Mouse (Mus musculus): ENCODE measurements around the gene Ear6.
"Not testable (repeated sequence)": the region's sequence is repeated elsewhere in the genome, so short reads cannot be mapped to it uniquely, and the experiment has no call there.

Ear6 gene

GRCm38 (mm10) chr14:51853399-51853798 lies at the start of gene Ear6:
Gene Ear6 (plus strand): TSS chr14:51853699.
- no peak for DNase-seq (ENCODE audit: low read depth)

DNA sequence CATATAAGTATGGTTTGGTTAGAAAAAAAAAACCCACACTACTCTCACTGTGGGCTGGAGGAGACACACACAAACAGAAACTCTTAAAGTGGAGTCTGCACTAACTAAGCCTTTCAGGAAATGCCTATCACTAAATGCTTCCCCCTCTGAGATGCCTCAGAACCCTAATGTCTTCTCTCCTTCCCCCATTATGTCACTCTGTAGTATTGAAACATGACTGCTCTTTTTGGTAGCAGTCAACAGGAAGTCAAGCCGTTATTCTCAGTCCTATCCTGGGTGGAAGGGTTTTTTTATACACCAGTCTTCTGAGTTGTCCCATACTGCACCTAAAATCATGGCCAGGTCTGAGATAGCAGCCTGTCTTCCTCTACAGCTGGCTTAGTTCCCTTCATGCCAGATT lies 26.9 kb upstream of the Ear6 start:
- no peak for DNase-seq (ENCODE audit: low read depth)

DNA sequence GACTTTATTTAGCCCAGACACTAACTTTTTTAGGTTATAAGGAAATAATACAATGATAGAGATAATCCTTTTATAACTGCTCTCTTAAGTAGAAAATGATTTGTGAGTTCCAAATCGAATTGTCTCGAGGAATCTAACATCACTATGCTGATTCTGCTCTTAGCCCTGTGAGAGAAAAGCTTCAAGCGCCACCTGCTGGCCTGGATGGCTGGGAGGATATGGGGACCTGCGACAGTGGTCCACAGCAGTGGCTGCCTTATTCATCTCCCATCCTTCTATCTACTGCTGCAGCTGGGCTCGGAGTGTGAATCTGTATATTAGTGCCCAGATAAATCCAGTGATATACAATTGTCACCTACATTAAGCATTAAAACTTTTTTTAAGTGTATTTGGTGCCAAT lies 25.7 kb upstream of the Ear6 start:
- DNase-seq (ENCODE audit: low read depth): peak; percentile 6

DNA sequence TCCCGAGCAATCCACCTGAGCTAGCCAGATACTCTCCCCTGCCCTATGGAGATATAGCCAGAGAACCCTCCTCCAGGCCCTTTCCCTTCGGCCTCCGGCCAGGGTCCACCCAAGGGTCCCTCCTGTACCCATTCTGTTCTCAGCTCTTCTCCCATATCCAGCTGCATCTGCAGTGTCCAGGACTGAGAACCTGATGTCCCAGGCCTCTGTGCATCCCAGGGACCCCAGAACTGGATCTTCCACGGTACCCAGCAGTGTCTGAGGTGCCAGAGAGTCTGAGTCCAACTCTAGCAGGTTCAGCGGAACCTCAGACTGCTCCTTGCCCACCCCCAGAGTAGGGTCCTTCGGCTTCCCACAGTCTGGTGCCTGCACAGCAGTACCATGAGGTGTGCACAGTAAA lies 24.3 kb upstream of the Ear6 start:
- DNase-seq (ENCODE audit: low read depth): no peak

DNA sequence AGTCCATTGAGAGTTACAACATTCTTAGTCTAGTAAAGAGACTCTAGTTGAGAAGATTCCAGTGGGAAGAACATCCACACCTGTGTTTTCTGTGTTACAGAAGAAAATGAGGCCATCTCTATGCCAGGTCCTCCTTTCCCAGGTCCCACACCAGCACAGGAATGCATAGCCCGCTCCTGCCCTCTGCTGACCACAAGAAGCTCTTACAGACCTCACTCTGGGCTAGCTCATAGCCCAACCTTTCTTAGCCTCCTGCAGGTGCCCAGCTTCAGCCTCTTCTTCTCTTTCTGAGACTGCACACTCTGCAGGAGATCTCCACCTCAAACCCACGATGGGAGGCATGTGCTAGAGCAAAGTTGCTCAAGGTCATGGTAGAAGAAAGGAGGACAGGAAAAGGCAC lies 15.0 kb upstream of the Ear6 start:
- DNase-seq (ENCODE audit: low read depth): not testable (repeated sequence)

DNA sequence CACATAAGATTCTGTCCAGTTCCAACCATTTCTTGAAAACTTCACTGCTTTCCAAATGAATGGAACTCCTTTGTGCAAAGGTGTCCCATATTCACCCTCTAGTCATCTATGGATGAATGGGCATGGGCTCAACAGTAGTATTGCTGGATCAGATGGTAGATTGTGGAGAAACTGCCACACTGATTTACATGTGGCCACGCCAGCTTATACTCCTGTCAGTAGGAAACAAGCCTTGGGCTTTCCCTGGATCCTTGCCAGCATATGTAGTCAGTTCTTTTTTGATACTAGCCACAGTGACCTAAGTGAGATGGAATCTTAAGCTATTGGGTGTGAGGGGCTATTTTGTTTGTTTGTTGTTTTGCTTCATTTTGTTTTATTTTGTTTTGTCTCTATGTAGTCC lies 11.2 kb upstream of the Ear6 start:
- no peak for DNase-seq (ENCODE audit: low read depth)

- no peak for DNase-seq (ENCODE audit: low read depth)
Observed at GRCm38 (mm10) chr14:51842781-51843180, 10.7 kb upstream of the Ear6 start.

- no peak for DNase-seq (ENCODE audit: low read depth)
Observed at GRCm38 (mm10) chr14:51843882-51844281, 9.6 kb upstream of the Ear6 start.

GRCm38 (mm10) chr14:51846566-51846965 lies 6.9 kb upstream of the Ear6 start:
- DNase-seq (ENCODE audit: low read depth): no peak

GRCm38 (mm10) chr14:51851006-51851405 lies 2.5 kb upstream of the Ear6 start:
- not testable (repeated sequence) for DNase-seq (ENCODE audit: low read depth)

GRCm38 (mm10) chr14:51855280-51855679 lies 1.8 kb downstream of the Ear6 start:
- DNase-seq (ENCODE audit: low read depth): not testable (repeated sequence)

DNA sequence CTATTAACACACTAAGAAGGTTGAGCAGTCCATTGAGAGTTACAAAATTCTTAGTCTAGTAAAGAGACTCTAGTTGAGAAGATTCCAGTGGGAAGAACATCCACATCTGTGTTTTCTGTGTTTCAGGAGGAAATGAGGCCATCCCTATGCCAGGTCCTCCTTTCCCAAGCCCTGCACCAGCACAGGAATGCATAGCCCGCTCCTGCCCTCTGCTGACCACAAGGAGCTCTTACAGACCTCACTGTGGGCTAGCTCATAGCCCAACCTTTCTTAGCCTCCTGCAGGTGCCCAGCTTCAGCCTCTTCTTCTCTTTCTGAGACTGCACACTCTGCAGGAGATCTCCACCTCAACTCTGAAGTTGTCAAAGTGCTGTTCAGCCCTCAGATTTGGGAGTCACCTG lies 10.1 kb downstream of the Ear6 start:
- peak; percentile 36 for DNase-seq (ENCODE audit: low read depth)

DNA sequence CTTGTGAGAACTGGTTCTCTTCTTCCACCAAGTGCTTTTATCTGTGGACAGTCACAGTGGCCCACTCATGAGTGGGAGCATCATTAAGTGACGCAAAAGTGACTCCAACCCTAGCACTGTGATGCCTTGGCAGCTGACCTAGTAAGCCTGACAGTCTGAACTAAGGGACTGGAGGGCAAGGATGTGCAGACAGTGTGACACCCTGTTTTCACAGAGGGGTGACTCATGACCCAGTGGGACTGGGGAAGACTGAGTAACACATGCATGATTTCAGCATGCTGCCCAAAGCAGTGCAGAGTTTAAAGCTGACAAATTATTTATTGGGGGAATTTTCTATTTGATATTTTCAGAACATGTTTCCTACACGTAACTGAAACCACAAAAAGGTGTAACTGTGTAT lies 17.3 kb downstream of the Ear6 start:
- DNase-seq (ENCODE audit: low read depth): no peak

- DNase-seq (ENCODE audit: low read depth): no peak
Observed at GRCm38 (mm10) chr14:51871741-51872140, 18.2 kb downstream of the Ear6 start.

DNA sequence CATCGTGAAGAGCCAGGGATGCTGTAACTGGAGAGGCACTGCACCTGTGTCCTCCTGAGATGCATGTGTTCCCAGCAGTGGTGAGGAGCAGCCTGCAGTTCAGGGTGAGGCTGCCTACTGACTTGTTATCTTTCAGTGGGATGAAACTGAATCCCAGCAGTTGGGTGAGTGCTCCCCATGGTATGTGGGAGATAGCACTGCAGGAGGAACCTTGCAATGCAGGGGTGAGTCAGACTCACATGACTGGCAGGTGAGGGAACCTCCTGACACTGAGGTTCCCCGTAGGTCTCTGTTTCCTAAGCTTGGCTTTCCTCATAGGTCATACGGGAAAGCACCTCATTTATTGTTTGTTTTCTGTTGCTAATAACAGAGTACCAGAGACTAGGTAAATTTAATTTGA lies 24.0 kb downstream of the Ear6 start:
- DNase-seq (ENCODE audit: low read depth): no peak

- DNase-seq (ENCODE audit: low read depth): peak; percentile 87
Observed at GRCm38 (mm10) chr14:51883527-51884030, 30.1 kb downstream of the Ear6 start.

DNA sequence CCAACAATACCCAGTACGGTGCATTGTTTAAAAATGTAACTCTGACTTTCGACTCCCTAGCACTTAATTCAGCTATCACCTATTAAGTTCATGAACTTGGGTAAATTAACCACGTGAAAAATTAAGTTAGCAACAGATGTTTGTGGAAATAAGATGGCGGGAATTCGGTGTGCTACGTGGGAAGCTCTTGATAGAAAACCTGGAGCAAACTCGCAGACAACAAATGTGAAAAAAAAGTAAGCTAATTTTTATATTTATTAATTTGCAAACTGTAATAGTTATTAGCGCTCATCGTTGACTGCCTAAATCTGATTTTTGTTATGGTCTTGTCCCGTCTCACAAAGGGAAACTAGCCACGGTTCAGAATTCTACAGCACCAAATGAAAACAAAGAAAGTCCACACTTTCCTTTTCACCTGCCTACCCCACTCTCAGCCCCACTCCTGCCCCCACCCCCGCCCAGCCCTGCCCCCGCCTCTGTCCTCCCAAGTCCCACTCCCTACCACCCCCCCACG lies 30.6 kb downstream of the Ear6 start:
- DNase-seq (ENCODE audit: low read depth): peak; percentile 33

DNA sequence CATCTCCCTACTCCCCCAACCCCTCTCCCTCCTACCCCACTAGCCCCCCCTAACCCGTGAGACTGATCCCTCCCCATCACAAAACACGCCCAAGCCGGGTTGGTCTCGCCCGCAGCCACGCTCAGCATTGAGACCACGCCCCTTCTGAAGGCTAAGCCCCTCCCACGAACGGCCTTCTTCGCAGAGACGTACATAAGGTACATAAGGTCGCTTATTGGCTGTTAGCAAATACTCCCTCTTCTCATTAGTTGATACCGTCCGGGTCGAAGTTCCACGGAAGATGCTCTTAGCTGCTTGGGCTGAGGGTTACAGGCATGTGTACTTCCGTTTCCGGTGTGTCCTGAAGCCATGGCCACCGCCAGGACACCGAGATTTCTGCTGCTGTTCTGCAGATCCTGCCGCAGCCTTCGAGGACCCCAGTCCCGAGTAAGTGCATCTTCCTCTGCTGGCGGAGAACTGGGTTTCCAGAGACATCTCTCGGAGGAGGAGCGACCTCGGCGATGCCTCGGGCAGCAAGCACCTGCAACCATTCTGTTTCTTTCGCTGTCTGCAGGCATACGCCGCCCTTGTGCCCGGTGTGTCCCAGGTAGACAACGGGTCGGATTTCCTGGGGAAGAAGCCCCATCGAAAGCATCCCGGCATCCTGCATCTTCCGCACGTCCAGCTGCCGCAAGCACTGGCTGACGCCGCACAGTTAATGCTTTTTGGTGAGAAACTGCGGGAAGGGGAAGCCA lies 31.3 kb downstream of the Ear6 start, which contains the start of gene Mettl17:
Gene Mettl17, plus strand, starts transcription at position 245 of the 734 bp plus-strand sequence.
- DNase-seq (ENCODE audit: low read depth): peak; percentile 95

DNA sequence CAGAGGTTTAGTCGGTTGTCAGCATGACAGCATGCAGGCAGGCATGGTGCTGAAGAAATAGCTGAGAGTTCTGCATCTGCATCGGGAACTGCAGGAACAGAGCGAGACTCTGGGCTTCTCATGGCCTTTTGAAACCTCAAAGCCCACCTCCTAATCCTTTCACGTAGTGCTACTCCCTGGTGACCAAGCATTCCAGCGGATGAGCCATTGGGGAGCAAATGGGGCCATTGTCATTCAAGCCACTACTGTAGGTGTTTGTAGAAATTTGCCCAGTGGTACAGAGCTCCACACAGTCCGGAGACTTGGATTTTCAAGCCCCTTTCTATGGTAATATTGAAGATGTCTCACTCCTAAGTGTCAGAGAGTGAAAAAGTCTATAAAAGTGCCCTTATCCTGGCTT lies 32.6 kb downstream of the Ear6 start:
- DNase-seq (ENCODE audit: low read depth): no peak

GRCm38 (mm10) chr14:51889833-51890232 lies 36.3 kb downstream of the Ear6 start:
- DNase-seq (ENCODE audit: low read depth): no peak

- DNase-seq (ENCODE audit: low read depth): no peak
Observed at GRCm38 (mm10) chr14:51892191-51892939, 38.9 kb downstream of the Ear6 start, which contains the start of gene Slc39a2. Gene Slc39a2 (plus strand): TSS chr14:51892889.

DNA sequence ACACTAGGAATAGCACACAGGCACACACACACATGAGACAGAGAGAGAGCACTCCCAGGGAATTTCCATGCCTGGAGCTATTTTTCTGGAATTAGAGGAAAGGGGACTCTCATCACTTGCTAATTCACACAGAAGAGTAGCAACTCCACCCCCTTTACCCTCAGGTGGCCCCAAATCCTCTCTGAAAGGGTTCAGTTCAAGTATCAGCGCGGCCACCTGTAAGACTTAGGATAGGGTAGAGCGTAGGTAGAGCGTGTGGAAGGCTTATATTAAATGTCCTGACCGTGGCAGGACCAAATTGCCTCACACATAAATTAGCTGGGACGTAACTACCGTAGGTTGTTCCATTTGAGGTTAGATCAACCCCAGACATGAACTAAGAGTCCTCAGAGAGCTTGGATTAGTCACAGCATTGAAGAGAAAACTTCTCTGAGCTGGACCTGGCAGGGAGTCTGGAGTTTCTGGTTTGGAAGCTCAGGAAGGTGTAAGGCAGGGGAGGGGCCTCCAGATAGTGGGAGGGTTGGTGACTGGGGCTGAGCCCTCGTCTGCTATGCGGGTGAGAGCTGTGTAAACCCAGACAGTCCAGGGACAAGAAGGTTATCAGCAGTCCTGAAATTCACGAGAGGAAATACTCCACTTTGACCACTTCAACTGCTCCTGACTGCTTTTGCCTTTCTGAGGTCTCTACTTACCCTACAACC lies 39.7 kb downstream of the Ear6 start:
- no peak for DNase-seq (ENCODE audit: low read depth)

All from NIH3T3 (cell line).